Comparison of ENCODE assay signal across 15 mouse cellular contexts in genomic region chr14:79296836-79297235, GRCm38 (mm10). TPM values are rescaled to one million over a fixed set of nuclear protein-coding genes. Genes with fewer than 3 reads are reported as not detected.
DNase-seq lines count a peak whose midpoint lies in the region; ATAC-seq and TF ChIP-seq lines count a peak whose summit lies in the region.
"Had no signal": no experiment of that assay in that cellular context is flagged by ENCODE, and none has a peak within 500 bp of the region (broad histone marks: within the 10 kb centered on the region; RNA-seq: fewer than 3 reads in every experiment).

No protein-coding gene starts in this region.

- peaks cover 8% of the 10 kb centered on the region; the same call in 1 of the 2 replicates for H3K4me1 ChIP-seq in hindbrain, postnatal 0 days (ENCODE audit: insufficient read depth, low read length)
- H3K4me1 ChIP-seq in hindbrain, embryonic 12.5 days: peaks cover 45% of the 10 kb centered on the region
- peaks cover 34% of the 10 kb centered on the region for H3K4me1 ChIP-seq in neural tube, embryonic 13.5 days (replicated peaks)
- H3K4me1 ChIP-seq in forebrain, embryonic 14.5 days (ENCODE audit: control insufficient read depth, insufficient read depth, low read length): peaks cover 6% of the 10 kb centered on the region
- H3K4me1 ChIP-seq in liver, embryonic 15.5 days (replicated peaks): peaks cover 72% of the 10 kb centered on the region
- H3K4me1 ChIP-seq in heart, embryonic 10.5 days: peaks cover 61% of the 10 kb centered on the region

- no peak for ATAC-seq in hindbrain, postnatal 0 days
- no peak for ATAC-seq in hindbrain, embryonic 12.5 days (ENCODE audit: low FRiP score)
- ATAC-seq in neural tube, embryonic 13.5 days (ENCODE audit: low read depth): no peak
- no peak for ATAC-seq in forebrain, embryonic 14.5 days
- no peak for ATAC-seq in liver, embryonic 15.5 days (ENCODE audit: insufficient read depth)

- 24% methylated on average over 5 of the region's 5 CpGs for WGBS in hindbrain, postnatal 0 days
- WGBS in hindbrain, embryonic 12.5 days: 40% methylated on average over 5 of the region's 5 CpGs
- WGBS in neural tube, embryonic 13.5 days: 48% methylated on average over 5 of the region's 5 CpGs
- WGBS in forebrain, embryonic 14.5 days: 17% methylated on average over 5 of the region's 5 CpGs
- 16% methylated on average over 5 of the region's 5 CpGs for WGBS in liver, embryonic 15.5 days (ENCODE audit: insufficient replicate concordance)
- WGBS in heart, embryonic 10.5 days: 50% methylated on average over 5 of the region's 5 CpGs

- H3K36me3 ChIP-seq in hindbrain, postnatal 0 days (ENCODE audit: insufficient read depth, low read length): no peaks in the 10 kb centered on the region
- H3K36me3 ChIP-seq in hindbrain, embryonic 12.5 days: no peaks in the 10 kb centered on the region
- H3K36me3 ChIP-seq in neural tube, embryonic 13.5 days: no peaks in the 10 kb centered on the region
- H3K36me3 ChIP-seq in forebrain, embryonic 14.5 days (ENCODE audit: control insufficient read depth, insufficient read depth, low read length): no peaks in the 10 kb centered on the region
- H3K36me3 ChIP-seq in liver, embryonic 15.5 days (replicated peaks): peaks cover 60% of the 10 kb centered on the region
- no peaks in the 10 kb centered on the region for H3K36me3 ChIP-seq in heart, embryonic 10.5 days
- H3K36me3 ChIP-seq: embryonic facial prominence, embryonic 15.5 days; neural tube, embryonic 12.5 days; stomach, embryonic 15.5 days had no signal

- H3K27me3 ChIP-seq in hindbrain, postnatal 0 days (ENCODE audit: insufficient read depth, low read length): 0 out of 2 replicates have a peak, but pooled peaks cover 5% of the 10 kb centered on the region
- peaks cover 35% of the 10 kb centered on the region for H3K27me3 ChIP-seq in hindbrain, embryonic 12.5 days
- peaks cover 29% of the 10 kb centered on the region for H3K27me3 ChIP-seq in neural tube, embryonic 13.5 days
- no peaks in the 10 kb centered on the region for H3K27me3 ChIP-seq in forebrain, embryonic 14.5 days (replicated peaks; ENCODE audit: control insufficient read depth, insufficient read depth, low read length)
- H3K27me3 ChIP-seq in liver, embryonic 15.5 days: no peaks in the 10 kb centered on the region
- peaks cover 23% of the 10 kb centered on the region for H3K27me3 ChIP-seq in heart, embryonic 10.5 days (ENCODE audit: insufficient read depth, poor library complexity, severe bottlenecking)
- H3K27me3 ChIP-seq: embryonic facial prominence, embryonic 15.5 days had no signal

- H3K27ac ChIP-seq in hindbrain, postnatal 0 days: no peak overlapping the region
- no peak overlapping the region for H3K27ac ChIP-seq in hindbrain, embryonic 12.5 days
- H3K27ac ChIP-seq in neural tube, embryonic 13.5 days (replicated peaks): no peak overlapping the region
- no peak overlapping the region; the same call in 1 of the 2 replicates for H3K27ac ChIP-seq in forebrain, embryonic 14.5 days (ENCODE audit: low read depth, low read length)
- peak overlapping the region; percentile 89 for H3K27ac ChIP-seq in liver, embryonic 15.5 days (replicated peaks)
- no peak overlapping the region for H3K27ac ChIP-seq in heart, embryonic 10.5 days
- H3K27ac ChIP-seq: embryonic facial prominence, embryonic 15.5 days; left cerebral cortex, adult 2 months; neural tube, embryonic 12.5 days; stomach, embryonic 15.5 days had no signal

- H3K4me2 ChIP-seq in hindbrain, postnatal 0 days (ENCODE audit: low read depth, low read length): peak overlapping the region; percentile 43; the same call in 1 of the 2 replicates
- no peak overlapping the region for H3K4me2 ChIP-seq in hindbrain, embryonic 12.5 days (replicated peaks)
- peak overlapping the region; percentile 22; the same call in 1 of the 2 replicates for H3K4me2 ChIP-seq in neural tube, embryonic 13.5 days
- peak overlapping the region; percentile 39 for H3K4me2 ChIP-seq in forebrain, embryonic 14.5 days (ENCODE audit: low read length)
- H3K4me2 ChIP-seq in liver, embryonic 15.5 days: peak overlapping the region; percentile 76
- H3K4me2 ChIP-seq: embryonic facial prominence, embryonic 15.5 days; stomach, embryonic 15.5 days had no signal

- no peak overlapping the region for H3K4me3 ChIP-seq in hindbrain, postnatal 0 days (ENCODE audit: low read length)
- H3K4me3 ChIP-seq in hindbrain, embryonic 12.5 days: no peak overlapping the region
- H3K4me3 ChIP-seq in neural tube, embryonic 13.5 days: no peak overlapping the region
- H3K4me3 ChIP-seq in forebrain, embryonic 14.5 days (ENCODE audit: low read depth, low read length): no peak overlapping the region; the same call in 1 of the 2 replicates
- H3K4me3 ChIP-seq in liver, embryonic 15.5 days (replicated peaks): peak overlapping the region; percentile 81
- no peak overlapping the region for H3K4me3 ChIP-seq in heart, embryonic 10.5 days
- H3K4me3 ChIP-seq: embryonic facial prominence, embryonic 15.5 days; left cerebral cortex, adult 2 months; neural tube, embryonic 12.5 days; stomach, embryonic 15.5 days had no signal

- H3K9me3 ChIP-seq in hindbrain, postnatal 0 days (ENCODE audit: low read length): no peaks in the 10 kb centered on the region
- H3K9me3 ChIP-seq in hindbrain, embryonic 12.5 days (replicated peaks): no peaks in the 10 kb centered on the region
- H3K9me3 ChIP-seq in neural tube, embryonic 13.5 days: no peaks in the 10 kb centered on the region
- H3K9me3 ChIP-seq in forebrain, embryonic 14.5 days (replicated peaks; ENCODE audit: control insufficient read depth, low read length): no peaks in the 10 kb centered on the region
- no peaks in the 10 kb centered on the region for H3K9me3 ChIP-seq in liver, embryonic 15.5 days (replicated peaks)
- H3K9me3 ChIP-seq in heart, embryonic 10.5 days: no peaks in the 10 kb centered on the region
- H3K9me3 ChIP-seq: embryonic facial prominence, embryonic 15.5 days; neural tube, embryonic 12.5 days; stomach, embryonic 15.5 days had no signal

- DNase-seq in hindbrain, postnatal 0 days (ENCODE audit: low spot score): peak; percentile 55
- no peak for DNase-seq in neural tube, embryonic 10.5 days (ENCODE audit: extremely low spot score, low spot score)
- DNase-seq in forebrain, embryonic 14.5 days (ENCODE audit: low spot score): peak; percentile 72
- DNase-seq in left cerebral cortex, adult 11 months (ENCODE audit: low spot score): no peak
- DNase-seq in heart, embryonic 10.5 days (ENCODE audit: low spot score): no peak
- DNase-seq: kidney, postnatal 14 days had no signal

- TF ChIP-seq CTCF in hindbrain, postnatal 0 days (IDR thresholded peaks at IDR 0.05; ENCODE audit: low read depth): no peak

- no peak overlapping the region for H3K9ac ChIP-seq in hindbrain, postnatal 0 days (replicated peaks; ENCODE audit: low read length)
- no peak overlapping the region for H3K9ac ChIP-seq in hindbrain, embryonic 12.5 days
- no peak overlapping the region for H3K9ac ChIP-seq in neural tube, embryonic 13.5 days
- H3K9ac ChIP-seq in forebrain, embryonic 14.5 days (ENCODE audit: low read length): no peak overlapping the region
- peak overlapping the region; percentile 91 for H3K9ac ChIP-seq in liver, embryonic 15.5 days
- H3K9ac ChIP-seq: embryonic facial prominence, embryonic 15.5 days; neural tube, embryonic 12.5 days; stomach, embryonic 15.5 days had no signal

RNA-seq across cellular contexts. Expression of gene Rgcc, which starts 4.6 kb away (rescaled TPM):
- 68.6 and 74.4 TPM in 2 replicates for total RNA-seq in hindbrain, postnatal 0 days (2014; rRNA removed)
- 43.3 and 55.1 TPM in 2 replicates for polyA plus RNA-seq in hindbrain, postnatal 0 days (2015; fragmentation: Nextera tagmentation; extraction: Ambion mirVana)
- polyA plus RNA-seq in hindbrain, embryonic 12.5 days (2016; fragmentation: Nextera tagmentation; extraction: Ambion mirVana): 32.4 and 41.0 TPM in 2 replicates
- polyA plus RNA-seq in neural tube, embryonic 13.5 days (2015; fragmentation: Nextera tagmentation; extraction: Ambion mirVana): 67.4 and 72.9 TPM in 2 replicates
- polyA plus RNA-seq in forebrain, embryonic 14.5 days (2014; fragmentation: Nextera tagmentation; extraction: Ambion mirVana): 68.7 and 81.5 TPM in 2 replicates
- polyA plus RNA-seq in liver, embryonic 15.5 days (2015; fragmentation: Nextera tagmentation; extraction: Ambion mirVana): 291 and 294 TPM in 2 replicates
- polyA plus RNA-seq in heart, embryonic 10.5 days (2016; fragmentation: Nextera tagmentation; extraction: Ambion mirVana): 16.0 and 17.0 TPM in 2 replicates

RNA-seq across cellular contexts. Expression of gene Zfp957, which starts 49.7 kb away (rescaled TPM):
- total RNA-seq in hindbrain, postnatal 0 days (2014; rRNA removed): not detected in 2 replicates
- polyA plus RNA-seq in hindbrain, postnatal 0 days (2015; fragmentation: Nextera tagmentation; extraction: Ambion mirVana): not detected in 2 replicates
- polyA plus RNA-seq in hindbrain, embryonic 12.5 days (2016; fragmentation: Nextera tagmentation; extraction: Ambion mirVana): 0.19 TPM in 1 of 2 replicates, not detected in the other
- polyA plus RNA-seq in neural tube, embryonic 13.5 days (2015; fragmentation: Nextera tagmentation; extraction: Ambion mirVana): not detected in 2 replicates
- polyA plus RNA-seq in forebrain, embryonic 14.5 days (2014; fragmentation: Nextera tagmentation; extraction: Ambion mirVana): not detected in 2 replicates
- polyA plus RNA-seq in liver, embryonic 15.5 days (2015; fragmentation: Nextera tagmentation; extraction: Ambion mirVana): not detected in 2 replicates
- 0.06 TPM in 1 of 2 replicates, not detected in the other for polyA plus RNA-seq in heart, embryonic 10.5 days (2016; fragmentation: Nextera tagmentation; extraction: Ambion mirVana)
- total RNA-seq: gastrocnemius, postnatal 4 days; hematopoietic stem cell, adult 5-6 weeks; left cerebral cortex, adult 2 months had no signal
- polyA plus RNA-seq: embryonic facial prominence, embryonic 15.5 days; neural tube, embryonic 12.5 days; stomach, embryonic 15.5 days had no signal

Comparison
In these comparisons a context has a peak if more than half of its experiments do, and no peak if none do; other contexts are left out.
1. DNase-seq: peak in hindbrain, postnatal 0 days (single experiment) and forebrain, embryonic 14.5 days (single experiment); none in neural tube, embryonic 10.5 days (single experiment), left cerebral cortex, adult 11 months (single experiment) and heart, embryonic 10.5 days (single experiment).